Mouse (Mus musculus) heart, embryonic 14.5 days (tissue): ENCODE results near the gene Dnah14. TPM values are rescaled to one million over a fixed set of nuclear protein-coding genes. Genes with fewer than 3 reads are reported as not detected.

Experiments
- ATAC-seq: fragments of 200-750 bp; cut with Nextera tagmentation; 2 replicates; pipeline ENCODE4 v1.8.0; 2017; ENCODE audit warnings: low read depth, moderate TSS enrichment; ENCODE audit not compliant: insufficient number of reproducible peaks, insufficient read depth, low FRiP score
- H3K27ac ChIP-seq, 2 experiments: fragments of 200-500 bp in 1 of 2; fragments of 300-500 bp in 1 of 2; sonication (generic) in 1 of 2; replicated peaks in 1 of 2; 2 replicates each; pipeline ENCODE4 v1.5.1; 2012 to 2014; ENCODE audit warnings: low read depth in 2 of 2, low read length in 2 of 2, control low read depth in 1 of 2, mild to moderate bottlenecking in 1 of 2, mixed read lengths in 1 of 2; ENCODE audit not compliant: control insufficient read depth in 1 of 2, insufficient read depth in 1 of 2
- H3K27me3 ChIP-seq: fragments of 300-500 bp; sonication (generic); 2 replicates; pipeline ENCODE4 v1.6.1; 2014; ENCODE audit warnings: mild to moderate bottlenecking, low read length, control low read depth; ENCODE audit not compliant: control insufficient read depth, insufficient read depth
- H3K36me3 ChIP-seq: fragments of 300-500 bp; sonication (generic); 2 replicates; pipeline ENCODE4 v1.6.1; 2014; ENCODE audit warnings: mild to moderate bottlenecking, control low read depth, low read length, mixed read lengths; ENCODE audit not compliant: control insufficient read depth, insufficient read depth
- H3K4me1 ChIP-seq, 2 experiments: fragments of 200-500 bp in 1 of 2; fragments of 300-500 bp in 1 of 2; sonication (generic) in 1 of 2; 2 replicates each; pipeline ENCODE4 v1.6.1; 2012 to 2014; ENCODE audit warnings: low read length in 2 of 2, control low read depth in 1 of 2, mixed read lengths in 1 of 2; ENCODE audit not compliant: control insufficient read depth in 2 of 2, insufficient read depth in 2 of 2
- H3K4me2 ChIP-seq: fragments of 300-500 bp; sonication (generic); 2 replicates; pipeline ENCODE4 v1.6.1; 2014; ENCODE audit warnings: mild to moderate bottlenecking, low read length
- H3K4me3 ChIP-seq, 2 experiments: fragments of 200-500 bp in 1 of 2; fragments of 300-500 bp in 1 of 2; sonication (generic) in 1 of 2; 2 replicates each; pipeline ENCODE4 v1.5.1; 2012 to 2014; ENCODE audit warnings: low read length in 2 of 2, mild to moderate bottlenecking in 2 of 2, control low read depth in 1 of 2, low read depth in 1 of 2, moderate library complexity in 1 of 2; ENCODE audit not compliant: control insufficient read depth in 1 of 2, insufficient read depth in 1 of 2
- H3K9ac ChIP-seq: fragments of 300-500 bp; sonication (generic); 2 replicates; pipeline ENCODE4 v1.6.1; 2014; ENCODE audit warnings: mild to moderate bottlenecking, low read length
- H3K9me3 ChIP-seq: fragments of 300-500 bp; sonication (generic); 2 replicates; pipeline ENCODE4 v1.6.1; 2016; ENCODE audit warnings: low read length, control low read depth; ENCODE audit not compliant: control insufficient read depth
- WGBS: fragments of 180-500 bp; shearing (Covaris S2); extraction: QIAGEN DNeasy Blood & Tissue Kit; methylation state at CpG from one replicate; pipeline ENCODE4 v1.1.7; 2014; 5-methylcytosine and 5-hydroxymethylcytosine counted together
- polyA plus RNA-seq: library from polyadenylated mRNA; unstranded; fragments of >200 nt; fragmentation: Nextera tagmentation; extraction: Ambion mirVana; gene quantifications from 2 replicates; pipeline ENCODE4 v1.2.1, GENCODE M21; 2014

Gene Dnah14
- polyA plus RNA-seq, 1 experiment from 2014 or later: 1.2 TPM

- H3K27me3 ChIP-seq: no peaks in the 10 kb centered on the region
- no peaks in the 10 kb centered on the region for H3K9me3 ChIP-seq
- peak overlapping the region; percentile 89 for H3K4me2 ChIP-seq
- H3K4me1 ChIP-seq: peaks cover 4 to 21% of the 10 kb centered on the region in 2 experiments; a peak in 3 of 4 replicates
- H3K36me3 ChIP-seq: peaks cover 31% of the 10 kb centered on the region
- H3K27ac ChIP-seq: 0 out of 4 replicates have a peak overlapping the region, but pooled peaks of 1 of the 2 experiments have one; percentile 4
- ATAC-seq: no peak
- WGBS: 11% methylated on average over 6 of the region's 6 CpGs
- peak overlapping the region in 1 of 2 experiments; percentile 89; a peak in 2 of 4 replicates for H3K4me3 ChIP-seq
- H3K9ac ChIP-seq: peak overlapping the region; percentile 51
These were observed 263.5 kb downstream of the Dnah14 start for GRCm38 (mm10) chr1:181839746-181840366.

- Histone ChIP-seq H3K27me3 (no peaks in the 10 kb centered on the region), H3K9me3 (no peaks in the 10 kb centered on the region), H3K4me2 (peak overlapping the region; percentile 89), H3K27ac (peak overlapping the region; percentile 84 to 97), H3K36me3 (peaks cover 16% of the 10 kb centered on the region), H3K4me1 (peaks cover 4 to 21% of the 10 kb centered on the region in 2 experiments; a peak in 3 of 4 replicates), H3K4me3 (peak overlapping the region; percentile 70 to 89), H3K9ac (peak overlapping the region; percentile 95)
- 1% methylated on average over 16 of the region's 16 CpGs for WGBS
- no peak for ATAC-seq
These were observed 265.0 kb downstream of the Dnah14 start for GRCm38 (mm10) chr1:181841396-181841795.

- Histone ChIP-seq H3K4me2 (peak overlapping the region; percentile 89), H3K27ac (peak overlapping the region; percentile 84 to 97), H3K4me1 (peaks cover 4 to 21% of the 10 kb centered on the region in 2 experiments; a peak in 3 of 4 replicates), H3K27me3 (no peaks in the 10 kb centered on the region), H3K36me3 (peaks cover 9% of the 10 kb centered on the region), H3K9ac (peak overlapping the region; percentile 95), H3K9me3 (no peaks in the 10 kb centered on the region), H3K4me3 (peak overlapping the region; percentile 70 to 89)
- peak; percentile 97 for ATAC-seq
- under 1% methylated on average over 96 of the region's 113 CpGs for WGBS
These were observed 265.7 kb downstream of the Dnah14 start for GRCm38 (mm10) chr1:181841864-181842672.

GRCm38 (mm10) chr1:181842781-181843180 lies 266.4 kb downstream of the Dnah14 start, which contains the start of gene Lbr:
Lbr (minus strand) TSS chr1:181843046.
- H3K4me1 ChIP-seq: peaks cover 4 to 21% of the 10 kb centered on the region in 2 experiments; a peak in 3 of 4 replicates
- peaks cover 5% of the 10 kb centered on the region for H3K36me3 ChIP-seq
- WGBS: under 1% methylated on average over 14 of the region's 14 CpGs
- no peaks in the 10 kb centered on the region for H3K9me3 ChIP-seq
- no peaks in the 10 kb centered on the region for H3K27me3 ChIP-seq
- peak within 1 kb of the TSS; percentile 84 to 97 for H3K27ac ChIP-seq
- ATAC-seq: no peak
- H3K9ac ChIP-seq: peak within 1 kb of the TSS; percentile 95
- H3K4me3 ChIP-seq: peak within 1 kb of the TSS; percentile 70 to 89
- peak within 1 kb of the TSS; percentile 89 for H3K4me2 ChIP-seq

GRCm38 (mm10) chr1:181844874-181845547 lies 268.7 kb downstream of the Dnah14 start:
- Histone ChIP-seq H3K9ac (no peak overlapping the region), H3K9me3 (no peaks in the 10 kb centered on the region), H3K4me1 (peaks cover 3 to 12% of the 10 kb centered on the region in 2 experiments; a peak in 3 of 4 replicates), H3K27ac (no peak overlapping the region), H3K4me3 (no peak overlapping the region), H3K27me3 (no peaks in the 10 kb centered on the region), H3K4me2 (no peak overlapping the region), H3K36me3 (no peaks in the 10 kb centered on the region)
- 80% methylated on average over 15 of the region's 15 CpGs for WGBS
- no peak for ATAC-seq

GRCm38 (mm10) chr1:181845767-181846166 lies 269.4 kb downstream of the Dnah14 start:
- no peak overlapping the region for H3K4me3 ChIP-seq
- no peaks in the 10 kb centered on the region for H3K27me3 ChIP-seq
- peaks cover 0 to 7% of the 10 kb centered on the region in 2 experiments; a peak in 3 of 4 replicates for H3K4me1 ChIP-seq
- WGBS: 88% methylated on average over 3 of the region's 3 CpGs
- no peak for ATAC-seq
- no peak overlapping the region for H3K4me2 ChIP-seq
- H3K9ac ChIP-seq: no peak overlapping the region
- H3K36me3 ChIP-seq: no peaks in the 10 kb centered on the region
- H3K27ac ChIP-seq: no peak overlapping the region
- H3K9me3 ChIP-seq: no peaks in the 10 kb centered on the region

- Histone ChIP-seq H3K9ac (no peak overlapping the region), H3K27me3 (no peaks in the 10 kb centered on the region), H3K27ac (no peak overlapping the region), H3K4me3 (no peak overlapping the region), H3K9me3 (no peaks in the 10 kb centered on the region), H3K36me3 (no peaks in the 10 kb centered on the region), H3K4me2 (no peak overlapping the region), H3K4me1 (peaks cover 0 to 7% of the 10 kb centered on the region in 2 experiments; a peak in 2 of 4 replicates)
- ATAC-seq: no peak
- 83% methylated on average over 3 of the region's 3 CpGs for WGBS
These were observed 271.0 kb downstream of the Dnah14 start for GRCm38 (mm10) chr1:181847396-181847795.
